Mouse (Mus musculus): Measurements from ENCODE around the gene Midn.

DNA sequence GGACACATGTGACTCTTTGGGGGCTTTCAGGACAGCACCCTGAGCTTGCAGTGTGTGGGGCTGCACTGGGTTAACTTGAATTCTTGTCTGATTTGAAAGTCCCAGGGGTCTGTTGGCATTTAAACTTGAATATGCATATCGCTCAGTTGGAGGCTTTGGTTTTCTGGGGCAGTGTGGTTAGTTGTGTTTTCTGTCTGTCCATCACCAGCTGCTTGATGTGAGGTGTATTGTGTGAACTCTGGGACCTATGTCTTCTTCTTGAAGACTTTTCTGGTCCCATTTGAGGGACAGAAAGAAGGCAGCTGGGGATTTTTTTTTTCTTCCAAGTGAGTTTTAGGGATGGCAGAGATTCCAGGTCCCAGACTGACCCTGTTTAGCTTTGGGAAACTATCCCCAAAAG lies 59.1 kb downstream of the Midn start:
- no peak for TF ChIP-seq POLR2A (IDR thresholded peaks at IDR 0.05; ENCODE audit: borderline replicate concordance, insufficient read depth, low read length)
- no peak for TF ChIP-seq CTCF (IDR thresholded peaks at IDR 0.05; ENCODE audit: borderline replicate concordance, insufficient read depth, low read depth, low read length)
